Mouse (Mus musculus): ENCODE results near the gene Rhof.

Gene Rhof

GRCm38 (mm10) chr5:123147569-123147968 is 15.1 kb upstream of the Rhof start:
- no peak for DNase-seq

GRCm38 (mm10) chr5:123146357-123146756 is 13.9 kb upstream of the Rhof start:
- no peak for DNase-seq

GRCm38 (mm10) chr5:123144746-123145590 is 12.5 kb upstream of the Rhof start:
- no peak for DNase-seq

GRCm38 (mm10) chr5:123143971-123144745 is 11.7 kb upstream of the Rhof start:
- peak in 1 of 2 experiments; percentile 19 for DNase-seq

GRCm38 (mm10) chr5:123143251-123143970 is 10.9 kb upstream of the Rhof start:
- DNase-seq, result peak in 1 of 2 experiments; percentile 29

GRCm38 (mm10) chr5:123142161-123143157 is 10.0 kb upstream of the Rhof start, which contains the start of gene Setd1b:
Gene Setd1b, plus strand, starts transcription at chr5:123142193.
- DNase-seq, result peak in 1 of 2 experiments; percentile 64

GRCm38 (mm10) chr5:123141555-123142160 is 9.2 kb upstream of the Rhof start:
- peak in 1 of 2 experiments; percentile 56 for DNase-seq

GRCm38 (mm10) chr5:123140694-123141554 is 8.4 kb upstream of the Rhof start:
- DNase-seq, result peak; percentile 94 to 95

- DNase-seq, result peak in 1 of 2 experiments; percentile 37
Measured at GRCm38 (mm10) chr5:123139722-123140627, 7.5 kb upstream of the Rhof start.

GRCm38 (mm10) chr5:123138953-123139721 is 6.6 kb upstream of the Rhof start:
- DNase-seq, result peak; percentile 85 to 88

- DNase-seq, result peak; percentile 72 to 85
Measured at GRCm38 (mm10) chr5:123138230-123138911, 5.9 kb upstream of the Rhof start.

GRCm38 (mm10) chr5:123137910-123138229 is 5.4 kb upstream of the Rhof start:
- DNase-seq, result no peak

GRCm38 (mm10) chr5:123137044-123137909 is 4.8 kb upstream of the Rhof start:
- DNase-seq, result peak; percentile 89 to 93

- peak; percentile 94 to 95 for DNase-seq
Measured at GRCm38 (mm10) chr5:123136361-123137043, 4.0 kb upstream of the Rhof start.

GRCm38 (mm10) chr5:123135471-123136360 is 3.2 kb upstream of the Rhof start:
- DNase-seq, result peak; percentile 95 to 96
